Mouse (Mus musculus): Measurements from ENCODE around the gene Mpc1. TPM values are rescaled to one million over a fixed set of nuclear protein-coding genes. Genes with fewer than 3 reads are reported as not detected.

The Mpc1 gene
- total and polyA plus RNA-seq, 3 experiments = 66.7 to 232 (median 77.4) TPM

GRCm38 (mm10) chr17:8286987-8287386 is 4.3 kb downstream of the Mpc1 start:
- Histone ChIP-seq H3K4me1 (ENCODE audit: control insufficient read depth in 1 of 2, insufficient read depth in 2 of 2) (peaks cover 0 to 21% of the 10 kb centered on the region in 2 experiments; a peak in 2 of 4 replicates), H3K9me3 (replicated peaks; ENCODE audit: low read length) (no peaks in the 10 kb centered on the region), H3K27ac (ENCODE audit: insufficient read depth, low read depth) (no peak overlapping the region), H3K4me2 (ENCODE audit: insufficient read depth, low read depth, poor library complexity, severe bottlenecking) (no peak overlapping the region), H3K9ac (ENCODE audit: insufficient read depth, low read depth) (no peak overlapping the region), H3K79me2 (replicated peaks; ENCODE audit: control insufficient read depth, extremely low read depth, insufficient read depth, poor library complexity, severe bottlenecking) (no peaks in the 10 kb centered on the region; the same call in 1 of the 2 replicates), H3K36me3 (replicated peaks in 1 of 2; ENCODE audit: control insufficient read depth in 1 of 2, insufficient read depth in 1 of 2, low read length in 1 of 2) (peaks cover 0 to 31% of the 10 kb centered on the region in 2 experiments), H3K27me3 (replicated peaks) (no peaks in the 10 kb centered on the region), H3K4me3 (replicated peaks in 1 of 3; ENCODE audit: low read depth in 2 of 3, low read length in 2 of 3, poor library complexity in 1 of 3) (no peak overlapping the region)
- DNase-seq (ENCODE audit: extremely low read depth) = no peak
- in situ Hi-C loops (cut with MboI; ENCODE audit: low pct_ligation_motif_present, low pct_unique_long_range_greater_than_20kb, low sequenced_read_pairs) (no loop called here), dilution Hi-C loops (cut with MboI; ENCODE audit: extremely low pct_ligation_motif_present, extremely low pct_unique_long_range_greater_than_20kb, low sequenced_read_pairs) (no loop called here)
- TF ChIP-seq POLR2AphosphoS2 (IDR thresholded peaks at IDR 0.05; ENCODE audit: low read depth, low read length) = no peak
- TF ChIP-seq E2F4 (IDR thresholded peaks at IDR 0.05; ENCODE audit: insufficient replicate concordance, low read depth, low read length) = no peak

GRCm38 (mm10) chr17:8289993-8290679 is 7.4 kb downstream of the Mpc1 start:
- DNase-seq (ENCODE audit: extremely low read depth) = no peak

DNA sequence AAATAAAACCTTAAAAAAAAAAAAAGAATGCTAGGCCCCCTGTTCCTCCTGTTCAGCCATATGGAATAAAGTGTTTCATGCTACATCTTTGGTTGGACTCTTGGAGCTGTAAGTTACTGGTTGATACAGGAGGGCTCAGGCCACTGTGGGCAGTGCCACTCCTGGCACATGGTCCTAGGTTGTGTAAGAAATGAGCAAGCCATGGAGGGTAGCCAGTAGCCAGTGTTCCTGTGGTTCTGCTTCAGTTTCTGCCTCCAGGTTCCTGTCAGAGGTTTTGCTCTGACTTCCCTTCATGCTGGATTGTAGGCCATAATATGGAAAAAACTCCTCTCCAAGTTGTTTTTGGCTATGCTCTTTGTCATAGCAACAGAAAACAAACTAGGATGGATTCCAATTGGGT is 8.0 kb downstream of the Mpc1 start:
- no peak overlapping the region for H3K4me3 ChIP-seq (replicated peaks in 1 of 3; ENCODE audit: low read depth in 2 of 3, low read length in 2 of 3, poor library complexity in 1 of 3)
- H3K4me2 ChIP-seq (ENCODE audit: insufficient read depth, low read depth, poor library complexity, severe bottlenecking) = no peak overlapping the region
- no peaks in the 10 kb centered on the region for H3K27me3 ChIP-seq (replicated peaks)
- H3K9me3 ChIP-seq (replicated peaks; ENCODE audit: low read length) = no peaks in the 10 kb centered on the region
- in situ Hi-C loops (cut with MboI; ENCODE audit: low pct_ligation_motif_present, low pct_unique_long_range_greater_than_20kb, low sequenced_read_pairs) = no loop called here
- dilution Hi-C loops (cut with MboI; ENCODE audit: extremely low pct_ligation_motif_present, extremely low pct_unique_long_range_greater_than_20kb, low sequenced_read_pairs) = no loop called here
- DNase-seq (ENCODE audit: extremely low read depth) = no peak
- H3K36me3 ChIP-seq (replicated peaks in 1 of 2; ENCODE audit: control insufficient read depth in 1 of 2, insufficient read depth in 1 of 2, low read length in 1 of 2) = peaks cover 2 to 49% of the 10 kb centered on the region in 2 experiments
- H3K4me1 ChIP-seq (ENCODE audit: control insufficient read depth in 1 of 2, insufficient read depth in 2 of 2) = peaks cover 0 to 28% of the 10 kb centered on the region in 2 experiments; a peak in 2 of 4 replicates
- no peak overlapping the region for H3K9ac ChIP-seq (ENCODE audit: insufficient read depth, low read depth)
- H3K27ac ChIP-seq (ENCODE audit: insufficient read depth, low read depth) = no peak overlapping the region
- TF ChIP-seq IRF4 (IDR thresholded peaks at IDR 0.05; ENCODE audit: low read depth, low read length) (no peak), MAX (IDR thresholded peaks at IDR 0.05; ENCODE audit: low read length) (no peak), ZMIZ1 (IDR thresholded peaks at IDR 0.05; ENCODE audit: low read depth, low read length) (no peak), ELF1 (IDR thresholded peaks at IDR 0.05; ENCODE audit: low read depth, low read length) (no peak), ZKSCAN1 (IDR thresholded peaks at IDR 0.05; ENCODE audit: borderline replicate concordance, low read depth, low read length) (no peak), HCFC1 (IDR thresholded peaks at IDR 0.05; ENCODE audit: low read depth, low read length) (no peak), TBP (conservative IDR thresholded peaks at IDR 0.05; ENCODE audit: low read depth, low read length) (no peak), PAX5 (IDR thresholded peaks at IDR 0.05; ENCODE audit: low read length) (no peak), SIN3A (IDR thresholded peaks at IDR 0.05; ENCODE audit: low read length) (no peak), USF2 (conservative IDR thresholded peaks at IDR 0.05; ENCODE audit: low read depth, low read length) (no peak), TCF12 (IDR thresholded peaks at IDR 0.05; ENCODE audit: low read depth, low read length) (no peak), POLR2A (IDR thresholded peaks at IDR 0.05; ENCODE audit: low read depth, low read length) (no peak), E2F4 (IDR thresholded peaks at IDR 0.05; ENCODE audit: insufficient replicate concordance, low read depth, low read length) (no peak), POLR2AphosphoS2 (IDR thresholded peaks at IDR 0.05; ENCODE audit: low read depth, low read length) (no peak), KAT2A (IDR thresholded peaks at IDR 0.05; ENCODE audit: insufficient replicate concordance, low read length) (no peak), EP300 (IDR thresholded peaks at IDR 0.05; ENCODE audit: low read length) (no peak), GABPA (IDR thresholded peaks at IDR 0.05; ENCODE audit: insufficient replicate concordance, low read depth, low read length) (no peak)
- H3K79me2 ChIP-seq (replicated peaks; ENCODE audit: control insufficient read depth, extremely low read depth, insufficient read depth, poor library complexity, severe bottlenecking) = no peaks in the 10 kb centered on the region; the same call in 1 of the 2 replicates

More at GRCm38 (mm10) chr17:8289993-8290679, 7.4 kb downstream of the Mpc1 start:
- H3K27me3 ChIP-seq (replicated peaks) = no peaks in the 10 kb centered on the region
- H3K27ac ChIP-seq (ENCODE audit: insufficient read depth, low read depth) = no peak overlapping the region
- no peak overlapping the region for H3K4me3 ChIP-seq (replicated peaks in 1 of 3; ENCODE audit: low read depth in 2 of 3, low read length in 2 of 3, poor library complexity in 1 of 3)
- H3K9ac ChIP-seq (ENCODE audit: insufficient read depth, low read depth) = no peak overlapping the region
- in situ Hi-C loops (cut with MboI; ENCODE audit: low pct_ligation_motif_present, low pct_unique_long_range_greater_than_20kb, low sequenced_read_pairs) (no loop called here), dilution Hi-C loops (cut with MboI; ENCODE audit: extremely low pct_ligation_motif_present, extremely low pct_unique_long_range_greater_than_20kb, low sequenced_read_pairs) (no loop called here)
- peaks cover 0 to 28% of the 10 kb centered on the region in 2 experiments; a peak in 2 of 4 replicates for H3K4me1 ChIP-seq (ENCODE audit: control insufficient read depth in 1 of 2, insufficient read depth in 2 of 2)
- no peaks in the 10 kb centered on the region for H3K9me3 ChIP-seq (replicated peaks; ENCODE audit: low read length)
- peaks cover 2 to 49% of the 10 kb centered on the region in 2 experiments for H3K36me3 ChIP-seq (replicated peaks in 1 of 2; ENCODE audit: control insufficient read depth in 1 of 2, insufficient read depth in 1 of 2, low read length in 1 of 2)
- TF ChIP-seq BHLHE40 (IDR thresholded peaks at IDR 0.05; ENCODE audit: low read depth, low read length) (no peak), RCOR1 (conservative IDR thresholded peaks at IDR 0.05; ENCODE audit: low read depth, low read length) (no peak), HCFC1 (IDR thresholded peaks at IDR 0.05; ENCODE audit: low read depth, low read length) (no peak), ETS1 (conservative IDR thresholded peaks at IDR 0.05; ENCODE audit: low read depth, low read length) (no peak), UBTF (IDR thresholded peaks at IDR 0.05; ENCODE audit: low read depth, low read length) (no peak), MAFK (IDR thresholded peaks at IDR 0.05; ENCODE audit: insufficient replicate concordance, low read length) (no peak), SMC3 (IDR thresholded peaks at IDR 0.05; ENCODE audit: low read depth, low read length) (no peak), CHD2 (IDR thresholded peaks at IDR 0.05; ENCODE audit: low read length) (no peak), TCF12 (IDR thresholded peaks at IDR 0.05; ENCODE audit: low read depth, low read length) (no peak), GABPA (IDR thresholded peaks at IDR 0.05; ENCODE audit: insufficient replicate concordance, low read depth, low read length) (no peak), ELF1 (IDR thresholded peaks at IDR 0.05; ENCODE audit: low read depth, low read length) (no peak), ZKSCAN1 (IDR thresholded peaks at IDR 0.05; ENCODE audit: borderline replicate concordance, low read depth, low read length) (no peak), ZNF384 (IDR thresholded peaks at IDR 0.05; ENCODE audit: low read depth, low read length) (no peak), MEF2A (IDR thresholded peaks at IDR 0.05; ENCODE audit: borderline replicate concordance, low read depth, low read length) (no peak), USF2 (conservative IDR thresholded peaks at IDR 0.05; ENCODE audit: low read depth, low read length) (no peak), POLR2AphosphoS2 (IDR thresholded peaks at IDR 0.05; ENCODE audit: low read depth, low read length) (no peak), CHD1 (IDR thresholded peaks at IDR 0.05; ENCODE audit: low read depth, low read length) (no peak), NELFE (IDR thresholded peaks at IDR 0.05; ENCODE audit: low read depth, low read length) (no peak), POLR2A (IDR thresholded peaks at IDR 0.05; ENCODE audit: low read depth, low read length) (no peak), MAZ (IDR thresholded peaks at IDR 0.05; ENCODE audit: low read depth, low read length) (no peak)
- no peaks in the 10 kb centered on the region; the same call in 1 of the 2 replicates for H3K79me2 ChIP-seq (replicated peaks; ENCODE audit: control insufficient read depth, extremely low read depth, insufficient read depth, poor library complexity, severe bottlenecking)
- H3K4me2 ChIP-seq (ENCODE audit: insufficient read depth, low read depth, poor library complexity, severe bottlenecking) = no peak overlapping the region

Measured in CH12.LX (cell line).